Mouse (Mus musculus) mouse trophoblast stem cell (cell line): ENCODE results near the gene Ninj2.
"Not testable (repeated sequence)": the region's sequence is repeated elsewhere in the genome, so short reads cannot be mapped to it uniquely, and the experiment has no call there.

ENCODE experiments used
- in situ Hi-C, 2 experiments: fragments of 300-500 bp; cut with MseI, MboI; formaldehyde crosslinking; loops; 2 replicates in 1 of 2; 3 replicates in 1 of 2; pipeline ENCODE4 v1.15.1; 2025

Gene Ninj2

GRCm38 (mm10) chr6:120093100-120093499, at the start of gene Ninj2:
TSS of gene Ninj2 (plus strand) at chr6:120093350.
- in situ Hi-C loops = no loop called here

GRCm38 (mm10) chr6:120045406-120045805, 47.7 kb upstream of the Ninj2 start:
- in situ Hi-C loops = loop anchor here in 1 of 2 experiments (10.0 kb wide), 1 partner anchor 129 kb away; no protein-coding TSS in a partner anchor

- in situ Hi-C loops = loop anchor here in 1 of 2 experiments (10.0 kb wide), 1 partner anchor 127 kb away; no protein-coding TSS in a partner anchor
Measured at GRCm38 (mm10) chr6:120047705-120048292, 45.4 kb upstream of the Ninj2 start.

- in situ Hi-C loops = no loop called here
Measured at GRCm38 (mm10) chr6:120054412-120054811, 38.7 kb upstream of the Ninj2 start.

- in situ Hi-C loops = no loop called here
Measured at GRCm38 (mm10) chr6:120055666-120056540, 37.2 kb upstream of the Ninj2 start.

- in situ Hi-C loops = no loop called here
Measured at GRCm38 (mm10) chr6:120062934-120063333, 30.2 kb upstream of the Ninj2 start.

- in situ Hi-C loops = no loop called here
Measured at GRCm38 (mm10) chr6:120064627-120065026, 28.5 kb upstream of the Ninj2 start.

- in situ Hi-C loops = no loop called here
Measured at GRCm38 (mm10) chr6:120065552-120066177, 27.5 kb upstream of the Ninj2 start.

GRCm38 (mm10) chr6:120069546-120069945, 23.6 kb upstream of the Ninj2 start:
- in situ Hi-C loops = no loop called here

- in situ Hi-C loops = no loop called here
Measured at GRCm38 (mm10) chr6:120072630-120073029, 20.5 kb upstream of the Ninj2 start.

- in situ Hi-C loops = no loop called here
Measured at GRCm38 (mm10) chr6:120076619-120077450, 16.3 kb upstream of the Ninj2 start.

GRCm38 (mm10) chr6:120079547-120079946, 13.6 kb upstream of the Ninj2 start:
- in situ Hi-C loops = no loop called here

- in situ Hi-C loops = no loop called here
Measured at GRCm38 (mm10) chr6:120081516-120081915, 11.6 kb upstream of the Ninj2 start.

GRCm38 (mm10) chr6:120082251-120082950, 10.7 kb upstream of the Ninj2 start:
- in situ Hi-C loops = no loop called here

- in situ Hi-C loops = no loop called here
Measured at GRCm38 (mm10) chr6:120082951-120083411, 10.2 kb upstream of the Ninj2 start.

GRCm38 (mm10) chr6:120083442-120083841, 9.7 kb upstream of the Ninj2 start:
- in situ Hi-C loops = no loop called here

- in situ Hi-C loops = no loop called here
Measured at GRCm38 (mm10) chr6:120084983-120085382, 8.2 kb upstream of the Ninj2 start.

- in situ Hi-C loops = no loop called here
Measured at GRCm38 (mm10) chr6:120085832-120086231, 7.3 kb upstream of the Ninj2 start.

- in situ Hi-C loops = not testable (repeated sequence)
Measured at GRCm38 (mm10) chr6:120087041-120087440, 6.1 kb upstream of the Ninj2 start.

GRCm38 (mm10) chr6:120090712-120091248, 2.4 kb upstream of the Ninj2 start:
- in situ Hi-C loops = no loop called here
